Mouse (Mus musculus): ENCODE results near the gene Upp2. TPM values are rescaled to one million over a fixed set of nuclear protein-coding genes. Genes with fewer than 3 reads are reported as not detected.

Gene Upp2
- polyA plus RNA-seq, 1 experiment from 2014 or later = 14.4 TPM

DNA sequence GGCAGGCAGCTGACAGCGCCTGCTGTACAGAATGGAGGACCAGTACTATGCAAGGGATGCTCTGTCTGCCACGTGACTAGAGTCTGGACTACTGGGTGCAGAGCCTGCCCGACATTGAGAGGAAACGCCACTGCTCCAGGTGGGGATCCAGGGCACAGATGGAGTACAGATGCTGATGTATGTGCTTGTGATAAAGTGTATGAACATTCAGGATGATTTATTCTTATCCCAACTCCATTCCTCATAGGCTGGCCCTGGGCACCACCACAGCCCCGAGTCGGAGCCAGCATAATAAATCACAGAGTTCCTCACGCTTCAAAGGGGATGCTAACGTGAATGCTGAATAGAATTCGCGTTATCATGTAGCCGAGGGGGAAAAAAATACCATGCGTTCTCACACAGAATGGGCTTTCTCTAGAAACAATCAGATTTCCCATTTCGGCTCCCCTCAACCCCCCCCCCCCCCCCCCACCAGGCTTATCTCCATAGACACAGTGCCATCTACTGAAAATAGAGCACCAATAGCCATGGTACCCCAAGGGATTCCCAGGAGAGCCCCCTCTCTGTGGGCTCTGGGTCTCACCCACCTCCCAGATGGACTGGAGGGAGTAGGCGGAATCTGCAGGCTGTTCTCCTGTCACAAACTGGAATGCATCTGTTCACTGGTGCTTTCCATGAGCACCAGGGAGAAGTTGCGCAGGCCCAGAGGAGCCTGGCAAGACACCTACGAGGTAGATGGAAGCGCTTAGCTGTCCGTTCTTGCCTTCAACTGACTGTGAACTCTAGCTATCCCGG lies 74.9 kb downstream of the Upp2 start:
- WGBS = 69% methylated on average over 19 of the region's 19 CpGs
- Histone ChIP-seq H3K27me3 (ENCODE audit: control insufficient read depth, insufficient read depth, low read length) (no peaks in the 10 kb centered on the region), H3K9ac (replicated peaks; ENCODE audit: low read length) (no peak overlapping the region), H3K36me3 (ENCODE audit: control insufficient read depth, insufficient read depth, low read length) (no peaks in the 10 kb centered on the region), H3K4me1 (ENCODE audit: control insufficient read depth, insufficient read depth, low read length) (no peaks in the 10 kb centered on the region), H3K9me3 (ENCODE audit: control insufficient read depth, low read length) (no peaks in the 10 kb centered on the region), H3K27ac (replicated peaks; ENCODE audit: low read depth, low read length) (no peak overlapping the region), H3K4me3 (replicated peaks; ENCODE audit: low read depth, low read length) (no peak overlapping the region), H3K4me2 (ENCODE audit: low read length) (no peak overlapping the region)
- DNase-seq (no peak), ATAC-seq (ENCODE audit: low FRiP score, low TSS enrichment) (peak; percentile 40; the same call in 1 of the 2 replicates)

DNA sequence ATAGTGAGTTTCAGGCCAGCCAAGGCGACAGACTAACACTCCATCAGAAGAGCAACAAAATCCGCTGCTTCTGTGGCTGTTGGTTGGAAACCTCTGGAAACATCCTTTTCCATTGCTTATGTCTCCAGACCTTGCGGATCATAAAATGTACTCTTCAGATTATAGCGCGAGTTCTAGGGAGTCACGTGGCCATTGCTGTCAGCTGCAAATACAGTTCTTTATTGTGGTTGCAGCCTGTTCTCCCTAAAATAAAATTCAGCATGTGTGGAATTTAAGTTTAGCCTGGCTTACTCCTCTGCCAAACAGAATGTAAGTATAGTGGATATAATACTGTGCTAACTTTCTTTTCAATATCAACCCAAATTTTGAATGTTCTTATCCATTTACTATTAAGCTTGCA lies 78.6 kb downstream of the Upp2 start:
- DNase-seq (no peak), ATAC-seq (ENCODE audit: low FRiP score, low TSS enrichment) (no peak)
- Histone ChIP-seq H3K9me3 (ENCODE audit: control insufficient read depth, low read length) (no peaks in the 10 kb centered on the region), H3K36me3 (ENCODE audit: control insufficient read depth, insufficient read depth, low read length) (no peaks in the 10 kb centered on the region), H3K4me3 (replicated peaks; ENCODE audit: low read depth, low read length) (no peak overlapping the region), H3K9ac (replicated peaks; ENCODE audit: low read length) (no peak overlapping the region), H3K27ac (replicated peaks; ENCODE audit: low read depth, low read length) (no peak overlapping the region), H3K27me3 (ENCODE audit: control insufficient read depth, insufficient read depth, low read length) (no peaks in the 10 kb centered on the region), H3K4me2 (ENCODE audit: low read length) (no peak overlapping the region), H3K4me1 (ENCODE audit: control insufficient read depth, insufficient read depth, low read length) (no peaks in the 10 kb centered on the region)
- 95% methylated on average over 6 of the region's 6 CpGs for WGBS

DNA sequence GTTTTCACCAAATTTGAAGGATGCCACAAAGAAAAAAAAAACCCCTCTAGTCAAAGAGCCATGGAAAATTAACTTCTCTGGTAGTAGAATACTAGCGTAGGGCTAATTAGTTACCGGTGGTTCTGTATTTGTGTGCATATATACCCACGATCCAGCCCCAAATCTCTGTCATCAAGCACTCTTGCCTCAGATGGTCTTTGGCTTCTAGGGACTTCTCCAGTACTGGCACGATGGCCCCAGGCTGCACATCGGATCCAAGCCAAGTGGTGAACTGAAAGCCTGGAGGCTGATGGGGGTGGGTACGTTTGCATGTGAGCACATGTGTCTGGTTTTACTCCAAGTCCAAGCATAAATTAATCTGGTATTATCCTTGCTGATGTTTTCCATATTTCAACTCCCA lies 88.1 kb downstream of the Upp2 start:
- Histone ChIP-seq H3K27ac (replicated peaks; ENCODE audit: low read depth, low read length) (no peak overlapping the region), H3K36me3 (ENCODE audit: control insufficient read depth, insufficient read depth, low read length) (no peaks in the 10 kb centered on the region), H3K4me3 (replicated peaks; ENCODE audit: low read depth, low read length) (no peak overlapping the region), H3K9ac (replicated peaks; ENCODE audit: low read length) (no peak overlapping the region), H3K27me3 (ENCODE audit: control insufficient read depth, insufficient read depth, low read length) (no peaks in the 10 kb centered on the region), H3K9me3 (ENCODE audit: control insufficient read depth, low read length) (no peaks in the 10 kb centered on the region), H3K4me2 (ENCODE audit: low read length) (no peak overlapping the region), H3K4me1 (ENCODE audit: control insufficient read depth, insufficient read depth, low read length) (no peaks in the 10 kb centered on the region)
- 83% methylated on average over 6 of the region's 6 CpGs for WGBS
- DNase-seq (no peak), ATAC-seq (ENCODE audit: low FRiP score, low TSS enrichment) (no peak)

DNA sequence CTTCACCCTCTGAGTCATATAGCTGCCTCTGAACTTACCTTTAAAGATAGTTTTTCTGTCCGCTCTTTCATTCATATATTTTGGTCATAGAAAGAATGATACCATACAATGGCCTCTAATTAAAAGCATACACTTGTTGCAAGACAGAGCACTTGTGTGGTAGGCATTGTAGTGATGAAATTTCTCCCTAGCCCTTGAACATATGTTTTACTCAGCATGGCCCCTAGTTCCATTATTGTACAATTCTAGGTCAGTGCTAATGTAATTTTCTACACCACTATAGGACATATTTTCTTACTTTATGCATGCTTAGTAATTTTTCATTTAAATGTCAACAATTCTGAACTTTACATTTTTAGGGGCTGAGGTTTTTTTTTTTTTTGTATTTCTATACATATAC lies 89.9 kb downstream of the Upp2 start:
- Histone ChIP-seq H3K4me2 (ENCODE audit: low read length) (no peak overlapping the region), H3K27ac (replicated peaks; ENCODE audit: low read depth, low read length) (no peak overlapping the region), H3K9ac (replicated peaks; ENCODE audit: low read length) (no peak overlapping the region), H3K27me3 (ENCODE audit: control insufficient read depth, insufficient read depth, low read length) (no peaks in the 10 kb centered on the region), H3K4me3 (replicated peaks; ENCODE audit: low read depth, low read length) (no peak overlapping the region), H3K4me1 (ENCODE audit: control insufficient read depth, insufficient read depth, low read length) (no peaks in the 10 kb centered on the region), H3K9me3 (ENCODE audit: control insufficient read depth, low read length) (no peaks in the 10 kb centered on the region), H3K36me3 (ENCODE audit: control insufficient read depth, insufficient read depth, low read length) (no peaks in the 10 kb centered on the region)
- DNase-seq (no peak), ATAC-seq (ENCODE audit: low FRiP score, low TSS enrichment) (no peak)
- 95% methylated on average over 1 of the region's 1 CpGs for WGBS

DNA sequence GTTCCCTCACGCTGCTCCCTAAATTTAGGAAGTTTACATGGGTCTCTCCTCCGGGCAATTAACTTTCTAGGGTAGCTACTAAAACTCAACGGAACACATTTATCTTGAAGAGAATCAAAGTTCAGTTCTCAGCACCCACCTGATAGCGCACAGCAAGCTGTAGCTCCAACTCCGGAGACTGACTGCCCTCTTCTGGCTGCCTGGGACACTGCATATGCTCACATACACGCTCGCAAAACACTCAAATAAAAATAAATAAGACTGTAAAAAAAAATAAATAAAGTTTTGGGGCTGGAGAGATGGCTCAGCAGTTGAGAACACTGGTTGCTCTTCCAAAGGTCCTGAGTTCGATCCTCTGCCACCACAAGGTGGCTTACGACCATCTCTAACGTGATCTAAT lies 90.8 kb downstream of the Upp2 start:
- no peak overlapping the region for H3K9ac ChIP-seq (replicated peaks; ENCODE audit: low read length)
- no peaks in the 10 kb centered on the region for H3K9me3 ChIP-seq (ENCODE audit: control insufficient read depth, low read length)
- ATAC-seq (ENCODE audit: low FRiP score, low TSS enrichment) (no peak), DNase-seq (no peak)
- no peak overlapping the region for H3K4me2 ChIP-seq (ENCODE audit: low read length)
- no peak overlapping the region for H3K27ac ChIP-seq (replicated peaks; ENCODE audit: low read depth, low read length)
- 0 out of 2 replicates have a peak, but pooled peaks cover 7% of the 10 kb centered on the region for H3K4me1 ChIP-seq (ENCODE audit: control insufficient read depth, insufficient read depth, low read length)
- WGBS = 96% methylated on average over 10 of the region's 10 CpGs
- H3K4me3 ChIP-seq (replicated peaks; ENCODE audit: low read depth, low read length) = no peak overlapping the region
- H3K36me3 ChIP-seq (ENCODE audit: control insufficient read depth, insufficient read depth, low read length) = no peaks in the 10 kb centered on the region
- no peaks in the 10 kb centered on the region for H3K27me3 ChIP-seq (ENCODE audit: control insufficient read depth, insufficient read depth, low read length)

DNA sequence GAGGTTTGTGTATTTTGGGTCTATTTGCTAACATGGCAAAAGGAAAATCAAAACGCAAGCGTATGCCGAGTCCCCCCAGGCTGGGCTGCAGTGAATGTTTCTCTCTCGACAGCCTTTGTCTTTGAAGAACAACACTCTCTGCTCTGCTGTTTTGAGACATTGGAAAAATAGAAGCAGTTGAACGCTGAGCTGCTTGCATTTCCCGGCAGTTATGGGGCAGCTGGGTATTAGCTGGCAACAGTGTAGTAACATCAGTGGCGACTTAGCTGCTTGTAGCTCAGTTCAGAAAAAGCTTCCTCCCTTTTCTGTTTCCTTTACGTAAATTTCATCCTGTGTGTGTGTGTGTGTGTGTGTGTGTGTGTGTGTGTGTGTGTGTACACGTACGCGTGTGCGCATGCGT lies 93.5 kb downstream of the Upp2 start:
- ATAC-seq (ENCODE audit: low FRiP score, low TSS enrichment) = no peak
- H3K27ac ChIP-seq (replicated peaks; ENCODE audit: low read depth, low read length) = no peak overlapping the region
- H3K9me3 ChIP-seq (ENCODE audit: control insufficient read depth, low read length) = no peaks in the 10 kb centered on the region
- H3K27me3 ChIP-seq (ENCODE audit: control insufficient read depth, insufficient read depth, low read length) = 0 out of 2 replicates have a peak, but pooled peaks cover 4% of the 10 kb centered on the region
- H3K4me1 ChIP-seq (ENCODE audit: control insufficient read depth, insufficient read depth, low read length) = 0 out of 2 replicates have a peak, but pooled peaks cover 10% of the 10 kb centered on the region
- no peak overlapping the region for H3K4me2 ChIP-seq (ENCODE audit: low read length)
- WGBS = 62% methylated on average over 13 of the region's 13 CpGs
- H3K9ac ChIP-seq (replicated peaks; ENCODE audit: low read length) = no peak overlapping the region
- DNase-seq = peak; percentile 46
- H3K36me3 ChIP-seq (ENCODE audit: control insufficient read depth, insufficient read depth, low read length) = no peaks in the 10 kb centered on the region
- H3K4me3 ChIP-seq (replicated peaks; ENCODE audit: low read depth, low read length) = no peak overlapping the region

DNA sequence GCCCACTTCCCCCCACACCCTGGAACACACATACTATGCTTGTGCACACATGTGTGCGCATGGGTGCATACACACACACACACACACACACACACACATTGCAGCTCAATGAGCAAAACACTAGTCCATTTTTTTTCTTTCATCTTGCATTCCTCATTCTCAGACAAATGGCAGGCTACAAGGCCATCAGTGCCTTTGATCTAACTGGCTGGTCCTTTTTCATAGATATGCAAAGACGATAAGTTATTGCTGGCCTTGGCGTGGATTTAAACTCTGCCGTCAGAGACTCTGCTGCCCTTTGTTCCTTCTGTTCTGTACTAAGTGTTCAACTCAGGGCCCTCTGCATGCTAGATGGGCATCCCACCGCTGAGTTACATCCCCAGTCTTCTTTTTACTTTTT lies 94.0 kb downstream of the Upp2 start:
- no peak overlapping the region for H3K4me3 ChIP-seq (replicated peaks; ENCODE audit: low read depth, low read length)
- DNase-seq = no peak
- ATAC-seq (ENCODE audit: low FRiP score, low TSS enrichment) = no peak
- H3K4me2 ChIP-seq (ENCODE audit: low read length) = no peak overlapping the region
- WGBS = 48% methylated on average over 5 of the region's 5 CpGs
- no peak overlapping the region for H3K9ac ChIP-seq (replicated peaks; ENCODE audit: low read length)
- H3K4me1 ChIP-seq (ENCODE audit: control insufficient read depth, insufficient read depth, low read length) = 0 out of 2 replicates have a peak, but pooled peaks cover 10% of the 10 kb centered on the region
- H3K36me3 ChIP-seq (ENCODE audit: control insufficient read depth, insufficient read depth, low read length) = no peaks in the 10 kb centered on the region
- 0 out of 2 replicates have a peak, but pooled peaks cover 4% of the 10 kb centered on the region for H3K27me3 ChIP-seq (ENCODE audit: control insufficient read depth, insufficient read depth, low read length)
- no peaks in the 10 kb centered on the region for H3K9me3 ChIP-seq (ENCODE audit: control insufficient read depth, low read length)
- no peak overlapping the region for H3K27ac ChIP-seq (replicated peaks; ENCODE audit: low read depth, low read length)

DNA sequence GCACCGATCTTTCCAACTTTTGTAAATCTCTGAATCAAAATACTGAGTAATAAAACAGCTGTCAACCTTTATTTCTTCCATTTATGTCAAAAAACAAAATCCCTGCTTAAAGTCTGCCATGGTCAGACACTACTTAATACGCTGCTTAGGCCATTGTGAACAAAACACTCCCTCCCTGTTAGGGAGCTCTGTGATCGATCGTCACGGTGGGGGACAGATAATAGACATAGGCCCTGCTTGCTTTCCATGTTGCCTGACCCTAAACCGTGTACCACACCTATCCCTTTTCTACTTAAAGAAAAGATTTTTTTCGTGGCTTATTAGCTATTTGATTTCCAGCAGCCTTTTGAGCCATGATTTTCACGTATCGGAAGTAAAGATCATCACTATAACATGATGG lies 95.6 kb downstream of the Upp2 start:
- Histone ChIP-seq H3K4me2 (ENCODE audit: low read length) (no peak overlapping the region), H3K36me3 (ENCODE audit: control insufficient read depth, insufficient read depth, low read length) (no peaks in the 10 kb centered on the region), H3K27ac (replicated peaks; ENCODE audit: low read depth, low read length) (no peak overlapping the region), H3K9ac (replicated peaks; ENCODE audit: low read length) (no peak overlapping the region), H3K4me3 (replicated peaks; ENCODE audit: low read depth, low read length) (no peak overlapping the region), H3K27me3 (ENCODE audit: control insufficient read depth, insufficient read depth, low read length) (0 out of 2 replicates have a peak, but pooled peaks cover 4% of the 10 kb centered on the region), H3K4me1 (ENCODE audit: control insufficient read depth, insufficient read depth, low read length) (0 out of 2 replicates have a peak, but pooled peaks cover 10% of the 10 kb centered on the region), H3K9me3 (ENCODE audit: control insufficient read depth, low read length) (no peaks in the 10 kb centered on the region)
- ATAC-seq (ENCODE audit: low FRiP score, low TSS enrichment) = no peak
- DNase-seq = no peak
- 14% methylated on average over 9 of the region's 9 CpGs for WGBS

Data from midbrain, embryonic 14.5 days (tissue).